Comparison of ENCODE assay signal across 8 mouse cellular contexts in genomic region chr5:122263933-122264905, GRCm38 (mm10). TPM values are rescaled to one million over a fixed set of nuclear protein-coding genes. Genes with fewer than 3 reads are reported as not detected.
DNase-seq lines count a peak whose midpoint lies in the region; ATAC-seq and TF ChIP-seq lines count a peak whose summit lies in the region.

TSS of gene Tctn1 (minus strand) at chr5:122264460.

- peaks cover 4% of the 10 kb centered on the region for H3K4me1 ChIP-seq in ES-Bruce4 (ENCODE audit: control insufficient read depth, insufficient read depth, low read length)
- H3K4me1 ChIP-seq in forebrain, embryonic 13.5 days: peaks cover 18% of the 10 kb centered on the region
- H3K4me1 ChIP-seq in neural tube, embryonic 15.5 days: peaks cover 25% of the 10 kb centered on the region

- WGBS in forebrain, embryonic 13.5 days: 2% methylated on average over 48 of the region's 49 CpGs
- under 1% methylated on average over 49 of the region's 49 CpGs for WGBS in large intestine, adult 2 months
- 2% methylated on average over 49 of the region's 49 CpGs for WGBS in neural tube, embryonic 15.5 days

- DNase-seq in heart, postnatal 10 days: peak; percentile 91
- DNase-seq in large intestine, adult 2 months (ENCODE audit: low read depth, low spot score): peak; percentile 88
- DNase-seq in lung, adult 18-20 months: peak; percentile 89 to 92
- DNase-seq in testis, postnatal 14 days (ENCODE audit: low spot score): peak; percentile 93

- TF ChIP-seq EP300 in ES-Bruce4 (IDR thresholded peaks at IDR 0.05; ENCODE audit: insufficient read depth, low read depth, low read length): no peak

- peak; percentile 95 for ATAC-seq in cerebellum, adult (ENCODE audit: insufficient number of reproducible peaks, low FRiP score, low TSS enrichment)
- peak; percentile 98 for ATAC-seq in forebrain, embryonic 13.5 days
- ATAC-seq in neural tube, embryonic 15.5 days (ENCODE audit: low FRiP score): peak; percentile 98

- intact Hi-C loops in heart, postnatal 10 days (cut with DNase I): loop anchor here (2.0 to 10.0 kb wide), 2 partner anchors 135 to 381 kb away; partner anchors contain the start of gene P2rx7

- no peaks in the 10 kb centered on the region for H3K9me3 ChIP-seq in ES-Bruce4 (replicated peaks; ENCODE audit: control insufficient read depth, insufficient read depth, low read length, poor library complexity, severe bottlenecking)
- no peaks in the 10 kb centered on the region for H3K9me3 ChIP-seq in forebrain, embryonic 13.5 days (replicated peaks)
- H3K9me3 ChIP-seq in neural tube, embryonic 15.5 days (replicated peaks): no peaks in the 10 kb centered on the region

- H3K9ac ChIP-seq in ES-Bruce4 (ENCODE audit: low read depth, poor library complexity, severe bottlenecking): peak within 1 kb of the TSS; percentile 80
- peak within 1 kb of the TSS; percentile 83 for H3K9ac ChIP-seq in forebrain, embryonic 13.5 days
- H3K9ac ChIP-seq in neural tube, embryonic 15.5 days (replicated peaks): peak within 1 kb of the TSS; percentile 82

- peak within 1 kb of the TSS; percentile 82 for H3K4me2 ChIP-seq in forebrain, embryonic 13.5 days
- peak within 1 kb of the TSS; percentile 73 for H3K4me2 ChIP-seq in neural tube, embryonic 15.5 days

- H3K36me3 ChIP-seq in ES-Bruce4 (ENCODE audit: control insufficient read depth, insufficient read depth, low read length, poor library complexity, severe bottlenecking): no peaks in the 10 kb centered on the region
- peaks cover 15% of the 10 kb centered on the region for H3K36me3 ChIP-seq in forebrain, embryonic 13.5 days (ENCODE audit: poor library complexity, severe bottlenecking)
- H3K36me3 ChIP-seq in neural tube, embryonic 15.5 days: peaks cover 1% of the 10 kb centered on the region; the same call in 1 of the 2 replicates

- TF ChIP-seq POLR2A in ES-Bruce4 (IDR thresholded peaks at IDR 0.05; ENCODE audit: insufficient read depth, low read length): no peak

- no peak for TF ChIP-seq CTCF in ES-Bruce4 (IDR thresholded peaks at IDR 0.05; ENCODE audit: low read depth, low read length)

- no peaks in the 10 kb centered on the region for H3K27me3 ChIP-seq in ES-Bruce4 (ENCODE audit: control insufficient read depth, insufficient read depth, low read length, poor library complexity, severe bottlenecking)
- H3K27me3 ChIP-seq in forebrain, embryonic 13.5 days: no peaks in the 10 kb centered on the region
- no peaks in the 10 kb centered on the region for H3K27me3 ChIP-seq in neural tube, embryonic 15.5 days (replicated peaks)

- no peak within 1 kb of the TSS for H3K27ac ChIP-seq in ES-Bruce4 (ENCODE audit: insufficient read depth, low read length)
- peak within 1 kb of the TSS; percentile 59 for H3K27ac ChIP-seq in forebrain, embryonic 13.5 days
- H3K27ac ChIP-seq in neural tube, embryonic 15.5 days (replicated peaks): peak within 1 kb of the TSS; percentile 80

- H3K4me3 ChIP-seq in ES-Bruce4 (ENCODE audit: low read depth, low read length): peak within 1 kb of the TSS; percentile 76
- peak within 1 kb of the TSS; percentile 79 for H3K4me3 ChIP-seq in forebrain, embryonic 13.5 days
- peak within 1 kb of the TSS; percentile 87 for H3K4me3 ChIP-seq in neural tube, embryonic 15.5 days (replicated peaks)

RNA-seq across cellular contexts. Expression of gene Tctn1, which starts in this region (rescaled TPM):
- polyA plus RNA-seq in ES-Bruce4 (2011; ENCODE audit: insufficient read depth, insufficient read length, low read depth, missing spikeins): 18.3 and 21.7 TPM in 2 replicates
- 4.8 and 4.9 TPM in 2 replicates for polyA plus RNA-seq in forebrain, embryonic 13.5 days (2015; fragmentation: Nextera tagmentation; extraction: Ambion mirVana)
- 1 to 10 TPM; 5.4 to 5.5 TPM for total RNA-seq in heart, postnatal 10 days (2021)
- polyA plus RNA-seq in large intestine, adult 2 months (2012; rRNA removed): 7.6 and 9.5 TPM in 2 replicates
- 5.8 and 6.0 TPM in 2 replicates for polyA plus RNA-seq in neural tube, embryonic 15.5 days (2015; fragmentation: Nextera tagmentation; extraction: Ambion mirVana)
